Mouse (Mus musculus) G1E (cell line): ENCODE measurements around the gene Olfr201. TPM values are rescaled to one million over a fixed set of nuclear protein-coding genes. Genes with fewer than 3 reads are reported as not detected.
"Not testable (repeated sequence)": the region's sequence is repeated elsewhere in the genome, so short reads cannot be mapped to it uniquely, and the experiment has no call there.

Experiments used
- ATAC-seq: 2 replicates; pipeline ENCODE4 v1.8.0; 2016; ENCODE audit warnings: mild to moderate bottlenecking; ENCODE audit not compliant: insufficient number of reproducible peaks, poor library complexity, low FRiP score, severe bottlenecking; ENCODE audit errors: extremely low read depth
- DNase-seq: peaks from one replicate; pipeline ENCODE4 v3.0.0; 2012; ENCODE audit warnings: low spot score
- H3K27me3 ChIP-seq: 2 replicates; pipeline ENCODE4 v1.6.1; 2012; ENCODE audit warnings: mild to moderate bottlenecking, low read length, inconsistent platforms; ENCODE audit not compliant: insufficient read depth
- H3K36me3 ChIP-seq: replicated peaks from 2 replicates; pipeline ENCODE3; 2012; ENCODE audit warnings: mild to moderate bottlenecking, inconsistent platforms
- H3K4me1 ChIP-seq: 2 replicates; pipeline ENCODE4 v1.6.1; 2012; ENCODE audit warnings: low read depth, low read length, inconsistent platforms, mixed read lengths; ENCODE audit not compliant: insufficient read depth
- H3K4me3 ChIP-seq: 2 replicates; pipeline ENCODE4 v1.5.1; 2012; ENCODE audit warnings: low read depth, mild to moderate bottlenecking, inconsistent platforms, low read length, moderate library complexity, mixed read lengths
- H3K9me3 ChIP-seq: replicated peaks from 2 replicates; pipeline ENCODE4 v1.6.1; 2012; ENCODE audit warnings: inconsistent platforms
- CTCF ChIP-seq: IDR thresholded peaks from 2 replicates; pipeline ENCODE4 v1.5.1; 2012; ENCODE audit warnings: low read depth, low read length, inconsistent platforms, mixed read lengths
- GATA1 ChIP-seq: IDR thresholded peaks from 2 replicates; pipeline ENCODE4 v1.6.1; 2012; ENCODE audit warnings: borderline replicate concordance, low read length, inconsistent platforms, mixed read lengths
- GATA2 ChIP-seq: IDR thresholded peaks from 2 replicates; pipeline ENCODE4 v1.6.1; 2012; ENCODE audit warnings: low read depth, low read length, inconsistent platforms, borderline replicate concordance
- POLR2AphosphoS5 ChIP-seq: IDR thresholded peaks from 2 replicates; pipeline ENCODE4 v1.6.1; 2012; ENCODE audit warnings: low read depth, low read length, inconsistent platforms; ENCODE audit not compliant: insufficient replicate concordance
- TAL1 ChIP-seq: conservative IDR thresholded peaks from 2 replicates; pipeline ENCODE4 v1.6.1; 2012; ENCODE audit warnings: low read depth, low read length, inconsistent platforms, mixed read lengths
- polyA plus RNA-seq: library from polyadenylated mRNA; stranded (reverse); fragments of >175 nt; gene quantifications from 2 replicates; pipeline ENCODE4 v1.2.3, GENCODE M21; 2012
- total RNA-seq, 2 experiments: library from RNA; stranded (forward) in 1 of 2; stranded (reverse) in 1 of 2; fragments of 200-1000 nt in 1 of 2; fragments of >200 nt in 1 of 2; fragmentation: Nextera tagmentation in 1 of 2; gene quantifications; 2 replicates each; pipeline ENCODE4 v1.2.3; 2014 to 2017

Gene Olfr201
- total RNA-seq (2014; fragmentation: Nextera tagmentation): 0.39 and 0.90 TPM in 2 replicates
- 0.46 and 0.55 TPM in 2 replicates for total RNA-seq (2017)
- polyA plus RNA-seq: 0.07 TPM in 1 of 2 replicates, not detected in the other

DNA sequence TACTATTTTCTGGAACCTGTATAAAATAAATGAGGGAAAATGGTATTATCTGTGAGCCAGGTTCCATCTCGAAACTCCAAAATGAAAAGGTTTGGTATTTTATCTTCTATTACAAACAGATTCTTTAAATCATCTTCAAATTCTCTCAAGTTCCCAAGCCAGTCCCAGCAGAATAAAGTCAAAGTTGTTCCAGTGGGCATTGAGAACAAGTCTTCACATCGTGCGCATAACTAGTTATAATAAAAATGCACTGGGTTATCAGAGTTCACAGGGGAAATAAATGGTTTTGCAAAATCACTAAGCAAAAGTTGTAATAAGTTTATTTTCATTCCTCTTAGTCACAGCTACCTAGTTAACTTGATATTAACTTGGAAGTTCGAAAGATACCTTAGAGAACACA, at the start of gene Olfr201:
Olfr201 (minus strand) TSS at position 101 of the 400 bp plus-strand sequence.
- not testable (repeated sequence) for H3K9me3 ChIP-seq, H3K4me3 ChIP-seq, H3K4me1 ChIP-seq, ATAC-seq, H3K27me3 ChIP-seq, H3K36me3 ChIP-seq, DNase-seq

DNA sequence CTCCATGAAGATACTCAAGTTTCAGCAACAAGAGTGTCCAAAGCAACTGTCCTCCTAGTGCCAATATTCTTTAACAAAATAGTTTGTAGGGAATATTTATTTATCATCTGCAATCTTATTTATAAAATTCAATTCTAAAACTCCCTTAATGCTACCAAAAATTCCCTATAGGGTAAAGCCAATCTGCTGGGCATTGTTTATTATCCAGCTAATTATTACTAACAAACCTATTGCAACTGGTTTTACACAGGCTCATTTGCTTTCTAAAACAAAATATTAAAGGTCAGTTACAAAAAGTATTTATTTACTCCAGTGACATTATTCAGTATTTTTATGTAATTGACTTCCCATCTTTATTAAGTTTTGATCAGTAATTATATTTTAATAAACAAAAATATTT, 45.7 kb upstream of the Olfr201 start, which contains the start of gene Olfr204:
Olfr204 (minus strand) TSS at position 101 of the 400 bp plus-strand sequence.
- no peaks in the 10 kb centered on the region for H3K4me1 ChIP-seq
- H3K36me3 ChIP-seq: no peaks in the 10 kb centered on the region
- H3K27me3 ChIP-seq: no peaks in the 10 kb centered on the region
- DNase-seq (no peak), ATAC-seq (no peak)
- H3K9me3 ChIP-seq: 0 out of 2 replicates have a peak, but pooled peaks cover 3% of the 10 kb centered on the region
- no peak for TF ChIP-seq POLR2AphosphoS5
- no peak for TF ChIP-seq GATA2
- H3K4me3 ChIP-seq: no peak within 1 kb of the TSS

DNA sequence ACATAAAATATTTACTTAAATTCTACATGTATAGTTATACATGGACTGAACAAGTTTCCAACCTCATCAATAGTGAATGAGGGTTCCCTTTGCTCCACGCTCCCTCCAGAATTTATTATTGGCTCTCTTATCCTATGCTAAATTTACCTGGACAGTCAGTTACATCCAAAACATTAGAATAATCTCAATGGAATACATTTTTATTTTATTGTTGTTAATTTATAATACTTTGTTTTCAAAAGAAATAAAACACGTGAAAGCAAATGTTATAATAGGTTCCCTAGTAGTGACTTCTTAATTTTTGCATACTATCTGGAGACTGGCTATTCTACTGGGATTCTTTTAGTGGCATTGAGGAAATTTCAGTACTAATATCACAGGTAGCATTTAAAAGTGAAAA, 26.1 kb upstream of the Olfr201 start, which contains the start of gene Olfr203:
Olfr203 (plus strand) TSS at position 301 of the 400 bp plus-strand sequence.
- no peak for DNase-seq
- no peak for ATAC-seq
- TF ChIP-seq GATA1 (no peak), CTCF (no peak), POLR2AphosphoS5 (no peak), TAL1 (no peak), GATA2 (no peak)
- Histone ChIP-seq H3K4me1 (no peaks in the 10 kb centered on the region), H3K4me3 (no peak within 1 kb of the TSS), H3K36me3 (no peaks in the 10 kb centered on the region), H3K27me3 (no peaks in the 10 kb centered on the region), H3K9me3 (no peaks in the 10 kb centered on the region)

DNA sequence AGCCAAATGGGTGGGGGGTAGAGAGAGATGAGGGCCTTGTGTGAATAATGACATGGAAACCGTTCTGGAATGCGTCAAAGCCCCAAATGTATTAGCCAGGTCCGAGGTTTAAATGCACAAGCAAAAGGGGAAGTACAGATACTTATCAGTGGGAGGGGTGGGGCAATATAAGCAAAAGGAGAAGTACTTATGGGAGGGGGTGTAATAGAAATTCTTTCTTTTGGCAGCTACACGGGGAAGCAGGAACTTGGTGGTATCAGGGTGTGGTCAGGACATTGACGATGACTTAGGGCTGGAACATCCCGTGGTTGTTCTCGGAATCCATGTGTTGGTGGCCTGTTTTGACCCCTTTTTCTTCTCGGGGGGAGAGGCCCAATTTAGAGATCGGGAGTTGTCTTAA, 15.1 kb upstream of the Olfr201 start:
- H3K4me3 ChIP-seq, H3K36me3 ChIP-seq, ATAC-seq, DNase-seq, H3K27me3 ChIP-seq: not testable (repeated sequence)
- H3K9me3 ChIP-seq: peaks cover 12% of the 10 kb centered on the region
- H3K4me1 ChIP-seq: peaks cover 17% of the 10 kb centered on the region

DNA sequence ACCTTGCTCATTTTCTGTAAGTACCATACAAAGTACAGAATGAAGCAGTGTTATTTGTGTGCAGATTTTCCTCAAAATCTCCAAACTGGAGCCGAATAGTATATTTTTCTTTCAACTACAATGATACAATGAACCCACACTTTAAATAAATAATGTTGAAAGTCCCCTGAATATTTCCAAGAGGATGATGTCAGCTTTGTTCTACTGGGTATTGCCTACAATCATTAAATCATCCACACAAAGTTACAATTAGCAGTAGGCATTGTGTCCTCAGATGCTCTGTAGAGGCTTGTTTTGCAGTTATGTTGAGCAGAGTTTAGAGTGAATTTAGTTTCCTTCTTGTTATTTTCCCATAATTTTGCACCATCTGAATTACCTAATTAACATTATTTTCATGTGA, 14.3 kb upstream of the Olfr201 start, which contains the start of gene Olfr202:
Olfr202 (minus strand) TSS at position 101 of the 400 bp plus-strand sequence.
- no peaks in the 10 kb centered on the region for H3K36me3 ChIP-seq
- H3K4me1 ChIP-seq: peaks cover 22% of the 10 kb centered on the region
- peaks cover 12% of the 10 kb centered on the region for H3K9me3 ChIP-seq
- no peaks in the 10 kb centered on the region for H3K27me3 ChIP-seq
- TF ChIP-seq POLR2AphosphoS5 (no peak), CTCF (no peak), GATA2 (no peak), TAL1 (no peak), GATA1 (no peak)
- ATAC-seq: no peak
- H3K4me3 ChIP-seq: no peak within 1 kb of the TSS
- DNase-seq: no peak

DNA sequence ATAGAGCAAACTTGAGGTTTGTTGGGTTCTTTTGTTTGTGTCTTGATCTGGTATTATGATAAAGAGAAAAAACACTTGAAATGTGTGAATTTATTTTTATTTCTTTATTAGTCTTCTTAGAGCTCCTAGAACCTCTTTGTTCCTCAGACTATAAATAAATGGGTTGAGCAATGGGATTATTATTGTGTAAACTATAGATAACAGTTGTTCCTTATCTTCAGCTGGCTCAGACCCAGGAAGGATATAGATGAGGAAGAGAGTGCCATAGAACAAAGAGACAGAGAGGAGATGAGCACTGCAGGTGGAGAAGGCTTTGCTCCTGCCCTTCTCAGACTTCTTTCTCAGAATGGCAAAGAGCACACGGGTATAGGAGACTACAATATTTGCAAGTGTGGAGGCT, 11.0 kb upstream of the Olfr201 start:
- DNase-seq: no peak
- peak; percentile 58 for ATAC-seq
- H3K9me3 ChIP-seq: peaks cover 12% of the 10 kb centered on the region
- no peaks in the 10 kb centered on the region for H3K27me3 ChIP-seq
- peaks cover 37% of the 10 kb centered on the region for H3K4me1 ChIP-seq
- no peaks in the 10 kb centered on the region for H3K36me3 ChIP-seq
- TF ChIP-seq TAL1 (0 out of 2 replicates have a peak, but pooled peaks have one; percentile 9), GATA1 (no peak), CTCF (no peak)
- H3K4me3 ChIP-seq: no peak overlapping the region

DNA sequence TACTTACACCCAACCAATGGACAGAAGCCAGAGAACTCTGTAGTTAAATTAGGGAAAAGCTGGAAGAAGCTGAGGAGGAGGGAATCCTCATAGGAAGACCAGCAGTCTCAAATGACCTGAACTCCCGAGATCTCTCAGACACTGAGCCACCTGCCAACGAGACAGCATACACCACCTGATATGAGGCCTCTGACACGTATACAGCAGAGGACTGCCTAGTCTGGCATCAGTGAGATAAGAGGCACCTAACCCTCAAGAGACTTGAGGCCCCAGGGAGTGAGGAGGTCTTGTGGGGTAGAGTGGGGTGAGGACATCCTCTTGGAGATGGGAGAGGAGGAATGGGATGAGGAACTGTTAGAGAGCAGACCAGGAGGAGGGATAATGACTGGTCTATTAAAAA, 8.1 kb upstream of the Olfr201 start:
- no peak for DNase-seq
- ATAC-seq: peak; percentile 89

DNA sequence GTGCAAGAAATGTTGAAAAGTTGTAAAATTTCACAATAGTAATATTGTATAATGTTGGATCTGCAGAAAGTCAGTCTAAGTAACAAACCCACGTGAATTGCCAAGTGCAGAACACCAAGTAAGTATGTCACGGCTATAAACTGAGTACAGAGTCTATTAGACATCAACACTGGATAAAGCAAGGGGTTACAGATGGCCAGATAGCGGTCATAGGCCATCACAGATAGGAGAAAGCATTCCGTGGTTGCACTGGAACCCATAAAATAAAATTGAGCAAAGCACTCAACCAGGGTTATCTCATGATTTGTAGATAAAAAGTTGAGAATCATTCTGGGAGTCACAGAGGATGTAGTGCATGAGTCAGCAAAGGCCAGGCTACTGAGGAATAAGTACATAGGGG, 3.3 kb downstream of the Olfr201 start:
- not testable (repeated sequence) for H3K9me3 ChIP-seq, H3K36me3 ChIP-seq, DNase-seq, H3K27me3 ChIP-seq, H3K4me1 ChIP-seq, H3K4me3 ChIP-seq
- ATAC-seq: peak; percentile 73

More for the DNA sequence above, 8.1 kb upstream of the Olfr201 start:
- peaks cover 37% of the 10 kb centered on the region for H3K4me1 ChIP-seq
- H3K36me3 ChIP-seq: no peaks in the 10 kb centered on the region
- TF ChIP-seq GATA2: no peak
- TF ChIP-seq TAL1: peak; percentile 92
- H3K27me3 ChIP-seq: no peaks in the 10 kb centered on the region
- no peaks in the 10 kb centered on the region for H3K9me3 ChIP-seq
- H3K4me3 ChIP-seq: peak overlapping the region; percentile 40; the same call in 1 of the 2 replicates
